Mouse (Mus musculus) erythroblast, embryonic 14.5 days (primary cell): Measurements from ENCODE around the gene Rps12-ps3. TPM values are rescaled to one million over a fixed set of nuclear protein-coding genes. Genes with fewer than 3 reads are reported as not detected.

Source experiments
- H3K27me3 ChIP-seq: 2 replicates; pipeline ENCODE4 v1.6.1; 2012; ENCODE audit warnings: inconsistent platforms; ENCODE audit not compliant: control insufficient read depth
- H3K36me3 ChIP-seq: 2 replicates; pipeline ENCODE4 v1.6.1; 2012; ENCODE audit warnings: mild to moderate bottlenecking, inconsistent platforms; ENCODE audit not compliant: control insufficient read depth
- H3K4me1 ChIP-seq: 2 replicates; pipeline ENCODE4 v1.6.1; 2012; ENCODE audit warnings: inconsistent platforms; ENCODE audit not compliant: control insufficient read depth
- H3K4me3 ChIP-seq: replicated peaks from 2 replicates; pipeline ENCODE3; 2012; ENCODE audit warnings: moderate library complexity, mild to moderate bottlenecking, inconsistent platforms
- H3K9me3 ChIP-seq: 2 replicates; pipeline ENCODE4 v1.6.1; 2012; ENCODE audit warnings: low read length, inconsistent platforms, mixed read lengths; ENCODE audit not compliant: control insufficient read depth
- GATA1 ChIP-seq: IDR thresholded peaks from 2 replicates; pipeline ENCODE4 v1.6.1; 2012; ENCODE audit warnings: low read length, inconsistent platforms, mixed read lengths
- TAL1 ChIP-seq: IDR thresholded peaks from 3 replicates; pipeline ENCODE4 v1.6.1; 2012; ENCODE audit warnings: low read length, inconsistent platforms, mixed read lengths
- polyA plus RNA-seq: library from polyadenylated mRNA; stranded (reverse); fragments of >175 nt; gene quantifications from 2 replicates; pipeline ENCODE4 v1.2.3, GENCODE M21; 2012

Rps12-ps3 gene
- polyA plus RNA-seq, 1 experiment, result 3.5 TPM

DNA sequence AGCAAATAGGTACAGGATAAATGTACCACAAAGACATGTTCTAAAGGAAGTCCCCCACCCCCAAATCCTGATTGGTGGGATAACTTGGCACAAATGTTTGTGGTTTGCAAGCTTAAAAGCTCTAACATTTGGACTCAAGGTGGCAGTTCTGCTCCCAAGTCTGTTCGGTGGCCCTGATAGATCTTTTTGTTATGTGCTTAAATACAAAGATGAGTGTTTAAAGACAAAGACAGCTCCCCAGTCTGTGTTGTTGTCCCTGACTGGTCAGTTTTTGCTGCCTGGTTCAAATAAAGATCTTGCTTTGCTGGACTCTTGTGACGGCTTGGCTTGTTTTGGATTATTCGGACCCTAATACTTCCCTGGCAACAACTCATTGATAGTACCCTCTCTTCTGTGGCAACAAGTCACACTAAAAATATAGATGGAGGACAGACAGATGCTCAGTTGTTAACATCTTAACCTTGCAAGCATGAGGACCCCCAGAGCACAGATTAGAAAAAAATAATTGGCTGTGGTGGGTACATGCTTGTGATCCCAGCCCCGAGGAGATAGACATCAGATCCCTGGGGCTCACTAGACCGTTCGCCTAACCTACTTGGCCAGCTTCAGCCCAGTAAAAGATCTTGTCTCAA, 27.4 kb downstream of the Rps12-ps3 start:
- Histone ChIP-seq H3K36me3 (peaks cover 5% of the 10 kb centered on the region; the same call in 1 of the 2 replicates), H3K9me3 (peaks cover 2% of the 10 kb centered on the region; the same call in 1 of the 2 replicates), H3K4me1 (peaks cover 56% of the 10 kb centered on the region), H3K27me3 (peaks cover 30% of the 10 kb centered on the region), H3K4me3 (no peak overlapping the region)
- TF ChIP-seq TAL1 (no peak), GATA1 (no peak)

DNA sequence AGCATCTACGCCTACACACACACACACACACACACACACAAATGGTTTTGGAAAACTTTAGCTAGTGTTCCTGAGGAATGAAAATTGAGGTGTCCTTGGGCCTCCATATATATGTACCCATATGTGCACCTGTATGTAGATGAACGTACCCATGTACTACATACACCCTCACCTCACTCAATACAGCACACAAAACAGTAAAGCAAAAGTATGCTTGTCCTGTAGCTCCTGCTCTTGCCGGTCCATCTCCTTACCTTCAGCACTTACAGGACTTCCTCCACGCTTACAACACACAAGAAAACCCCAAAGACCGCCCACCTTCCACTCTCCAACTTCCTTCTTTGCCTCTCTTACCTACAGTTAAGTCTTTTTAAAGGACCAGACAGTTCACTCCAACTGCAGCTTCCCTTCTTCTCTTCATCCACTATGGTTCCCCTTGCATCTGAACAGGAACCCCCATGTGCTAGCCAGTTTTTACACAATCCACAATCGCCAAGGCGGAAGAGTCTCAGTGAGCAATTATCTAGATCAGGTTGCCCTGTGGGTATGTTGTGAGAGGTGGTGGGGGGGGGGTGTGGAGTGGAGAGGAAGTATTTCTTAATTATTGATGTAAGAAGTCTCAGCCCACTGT, 28.3 kb downstream of the Rps12-ps3 start:
- H3K4me1 ChIP-seq, result peaks cover 61% of the 10 kb centered on the region
- no peak for TF ChIP-seq GATA1
- no peak for TF ChIP-seq TAL1

DNA sequence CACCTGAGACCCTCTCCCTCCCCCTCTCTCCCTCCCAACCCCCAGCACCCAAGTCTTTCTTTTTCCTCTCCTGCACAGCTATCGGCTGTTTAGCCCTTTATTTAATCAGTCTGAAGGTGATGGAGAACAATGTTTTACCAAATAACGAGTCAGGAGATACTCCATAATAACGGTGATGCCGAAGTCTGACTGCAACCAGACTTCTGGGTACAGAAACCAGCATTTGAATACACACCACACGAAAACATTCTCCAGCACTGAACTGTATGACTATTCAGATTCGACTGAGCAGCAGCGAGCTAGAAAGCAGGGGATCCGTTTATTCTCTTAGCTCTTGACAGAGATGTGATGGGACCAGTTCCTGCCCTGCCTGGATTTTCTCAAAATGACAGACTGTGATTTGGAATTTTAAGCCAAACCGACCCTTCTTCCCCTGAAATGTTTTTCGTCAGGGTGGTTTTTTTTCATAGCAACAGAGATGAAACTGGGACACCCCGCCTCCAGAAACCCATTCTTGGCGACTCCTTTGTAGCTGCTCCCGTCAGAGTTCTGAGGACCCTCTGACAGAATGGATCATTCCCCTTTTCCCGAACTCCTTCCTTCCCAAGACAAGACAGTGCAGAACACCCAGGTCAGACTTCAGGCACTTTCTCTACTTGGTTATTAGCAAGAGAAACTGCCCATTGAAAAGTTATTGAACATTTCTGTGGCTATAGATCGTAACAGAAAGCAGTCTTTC, 29.2 kb downstream of the Rps12-ps3 start:
- TF ChIP-seq TAL1 (no peak), GATA1 (no peak)
- Histone ChIP-seq H3K27me3 (peaks cover 30% of the 10 kb centered on the region), H3K4me1 (peaks cover 66% of the 10 kb centered on the region), H3K36me3 (peaks cover 2% of the 10 kb centered on the region; the same call in 1 of the 2 replicates), H3K4me3 (no peak overlapping the region), H3K9me3 (peaks cover 2% of the 10 kb centered on the region; the same call in 1 of the 2 replicates)

More for the DNA sequence above, 28.3 kb downstream of the Rps12-ps3 start:
- no peak overlapping the region for H3K4me3 ChIP-seq
- peaks cover 30% of the 10 kb centered on the region for H3K27me3 ChIP-seq
- H3K9me3 ChIP-seq, result peaks cover 2% of the 10 kb centered on the region; the same call in 1 of the 2 replicates
- H3K36me3 ChIP-seq, result peaks cover 2% of the 10 kb centered on the region; the same call in 1 of the 2 replicates

DNA sequence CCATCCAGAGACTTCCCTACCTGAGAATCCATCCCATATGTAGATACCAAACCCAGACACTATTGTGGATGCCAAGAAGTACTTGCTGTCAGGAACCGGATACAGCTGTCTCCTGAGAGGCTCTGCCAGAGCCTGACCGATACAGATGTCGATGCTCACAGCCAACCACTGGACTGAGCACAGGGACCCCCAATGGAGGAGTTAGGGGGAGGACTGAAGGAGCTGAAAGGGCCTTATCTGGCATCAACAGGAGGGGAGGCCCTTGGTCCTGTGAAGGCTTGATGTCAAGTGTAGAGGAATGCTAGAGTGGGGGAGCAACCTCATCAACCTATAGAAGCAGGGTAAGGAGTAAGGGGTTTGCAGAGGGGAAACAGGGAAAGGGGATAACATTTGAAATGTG, 30.7 kb downstream of the Rps12-ps3 start:
- peaks cover 66% of the 10 kb centered on the region for H3K4me1 ChIP-seq
- no peak overlapping the region for H3K4me3 ChIP-seq
- H3K36me3 ChIP-seq, result no peaks in the 10 kb centered on the region
- H3K9me3 ChIP-seq, result no peaks in the 10 kb centered on the region
- peaks cover 27% of the 10 kb centered on the region for H3K27me3 ChIP-seq
- no peak for TF ChIP-seq TAL1
- TF ChIP-seq GATA1, result no peak

DNA sequence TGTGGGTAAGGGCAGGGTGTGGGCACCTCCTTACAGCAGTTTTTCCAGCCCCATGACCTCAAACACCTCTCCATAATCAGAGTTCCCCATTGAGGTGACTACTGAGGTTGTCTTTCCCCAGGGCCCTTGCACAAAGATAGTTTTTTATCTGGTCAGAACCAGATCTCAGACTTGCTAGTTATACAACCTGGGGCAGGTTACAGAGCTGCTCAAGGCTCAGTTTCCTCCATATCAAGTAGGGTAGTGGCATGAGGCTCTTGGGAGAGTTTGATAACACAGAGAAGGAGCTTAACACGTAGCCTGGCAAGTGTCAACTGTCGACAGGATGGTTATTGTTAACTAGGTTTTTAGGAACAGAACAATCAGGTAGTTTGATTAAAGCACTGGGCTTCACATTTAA, 32.8 kb downstream of the Rps12-ps3 start:
- TF ChIP-seq GATA1, result no peak
- TF ChIP-seq TAL1, result no peak
- Histone ChIP-seq H3K27me3 (peaks cover 27% of the 10 kb centered on the region), H3K4me3 (no peak overlapping the region), H3K4me1 (peaks cover 82% of the 10 kb centered on the region), H3K36me3 (no peaks in the 10 kb centered on the region), H3K9me3 (no peaks in the 10 kb centered on the region)

DNA sequence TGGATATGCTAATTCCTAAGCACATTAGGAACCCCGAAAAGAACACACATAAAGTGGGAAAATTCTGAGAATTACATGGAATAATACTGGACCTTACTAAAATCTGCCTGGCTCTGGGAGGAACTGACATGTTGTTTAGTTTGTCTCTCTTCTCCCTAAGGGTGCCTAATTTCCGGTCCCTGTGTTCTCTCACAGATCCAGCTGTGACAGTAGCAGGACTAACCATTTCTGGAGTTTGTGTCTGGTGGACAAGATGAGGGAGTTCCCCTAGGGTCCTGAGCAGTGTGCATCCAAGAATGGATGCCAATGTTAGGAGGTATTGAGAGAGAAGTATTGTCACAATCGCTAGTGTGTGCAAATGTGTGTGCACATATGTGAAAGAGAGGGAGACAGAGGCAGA, 34.3 kb downstream of the Rps12-ps3 start:
- H3K4me1 ChIP-seq, result peaks cover 90% of the 10 kb centered on the region
- no peaks in the 10 kb centered on the region for H3K36me3 ChIP-seq
- peak overlapping the region; percentile 12 for H3K4me3 ChIP-seq
- no peaks in the 10 kb centered on the region for H3K9me3 ChIP-seq
- no peak for TF ChIP-seq GATA1
- TF ChIP-seq TAL1, result no peak
- H3K27me3 ChIP-seq, result peaks cover 15% of the 10 kb centered on the region

DNA sequence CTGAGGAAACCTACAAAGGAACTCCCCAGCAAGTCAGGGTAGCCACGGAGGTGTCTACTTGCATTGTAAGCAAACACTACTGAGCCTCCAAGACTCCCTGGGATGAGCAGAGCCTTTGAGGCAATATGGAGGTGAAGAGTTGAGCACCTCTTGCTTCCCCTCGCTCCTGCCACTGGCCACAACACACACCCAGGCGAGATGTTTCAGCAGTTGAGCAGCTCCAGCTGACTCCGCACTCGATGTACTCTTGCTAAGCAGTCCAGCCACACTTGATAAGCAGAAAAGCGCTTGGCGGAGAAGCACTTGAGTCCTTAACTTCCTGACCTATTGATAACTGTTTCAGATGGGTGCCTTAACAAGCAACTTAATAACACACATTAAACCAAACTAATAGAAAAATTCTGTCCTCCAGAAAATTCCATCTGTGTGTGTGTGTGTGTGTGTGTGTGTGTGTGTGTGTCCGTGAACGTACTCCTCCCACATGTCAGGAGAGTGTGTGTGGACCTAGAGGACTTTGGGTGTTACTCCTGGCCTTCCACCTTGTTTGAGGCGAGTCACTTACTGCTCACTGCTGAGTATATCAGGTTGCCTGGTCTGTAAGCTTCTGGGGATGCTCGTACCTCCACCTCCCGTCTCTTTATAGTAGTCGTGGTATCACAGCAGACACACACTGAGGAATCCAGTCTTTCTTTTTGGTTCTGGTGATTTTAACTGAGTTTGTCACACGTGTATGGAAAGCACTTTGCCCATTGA, 34.9 kb downstream of the Rps12-ps3 start:
- Histone ChIP-seq H3K36me3 (no peaks in the 10 kb centered on the region; the same call in 1 of the 2 replicates), H3K9me3 (no peaks in the 10 kb centered on the region), H3K27me3 (peaks cover 8% of the 10 kb centered on the region), H3K4me3 (peak overlapping the region; percentile 12), H3K4me1 (peaks cover 95% of the 10 kb centered on the region)
- no peak for TF ChIP-seq TAL1
- no peak for TF ChIP-seq GATA1

DNA sequence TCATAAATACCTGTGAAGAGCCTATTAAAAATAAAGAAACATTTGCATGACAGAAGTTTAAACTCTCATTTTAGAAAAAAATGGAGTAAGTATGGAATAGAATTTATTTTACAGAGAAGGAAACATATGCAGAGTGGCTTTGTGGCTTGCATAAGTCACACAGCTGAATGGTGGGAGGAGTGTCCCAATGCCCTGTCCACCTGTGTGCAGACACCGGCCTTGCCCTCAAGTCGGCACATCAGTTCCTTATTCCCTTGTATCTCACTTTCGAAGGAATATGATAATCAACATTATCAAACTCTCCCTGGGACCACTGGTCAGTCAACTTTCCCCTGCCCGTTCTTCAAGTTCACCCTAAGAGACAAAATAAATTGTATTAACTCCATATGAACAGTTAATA, 35.8 kb downstream of the Rps12-ps3 start:
- H3K9me3 ChIP-seq, result no peaks in the 10 kb centered on the region
- TF ChIP-seq TAL1 (no peak), GATA1 (no peak)
- peaks cover 97% of the 10 kb centered on the region for H3K4me1 ChIP-seq
- no peaks in the 10 kb centered on the region; the same call in 1 of the 2 replicates for H3K36me3 ChIP-seq
- H3K27me3 ChIP-seq, result no peaks in the 10 kb centered on the region; the same call in none of the 2 replicates
- H3K4me3 ChIP-seq, result no peak overlapping the region

DNA sequence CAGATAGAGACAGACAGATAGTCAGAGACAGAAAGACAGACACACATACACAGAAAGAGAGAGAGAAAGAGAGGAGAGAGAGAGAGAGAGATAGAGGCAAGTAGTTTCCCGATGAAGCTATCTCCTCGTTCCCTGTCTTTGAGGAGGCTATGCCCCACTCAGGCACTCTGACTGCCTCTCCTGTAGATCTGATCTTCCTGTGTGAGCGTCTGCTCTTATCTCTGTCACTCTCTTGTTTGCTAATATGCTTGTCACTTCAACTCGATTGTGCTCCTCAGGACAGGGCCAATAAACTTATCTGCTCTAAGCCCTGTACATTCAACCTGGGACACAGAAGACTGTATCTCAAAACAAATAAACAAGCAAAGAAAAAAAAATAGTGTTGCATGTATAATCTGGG, 37.1 kb downstream of the Rps12-ps3 start:
- H3K36me3 ChIP-seq, result no peaks in the 10 kb centered on the region; the same call in 1 of the 2 replicates
- H3K4me1 ChIP-seq, result peaks cover 97% of the 10 kb centered on the region
- H3K9me3 ChIP-seq, result no peaks in the 10 kb centered on the region
- TF ChIP-seq TAL1, result no peak
- TF ChIP-seq GATA1, result peak; percentile 34
- no peaks in the 10 kb centered on the region for H3K27me3 ChIP-seq
- H3K4me3 ChIP-seq, result peak overlapping the region; percentile 6
